Mouse (Mus musculus) small intestine, adult 2 months (tissue): ENCODE measurements at regions not wholly inside any gene's neighbourhood (a gene's known extent, or its start where the extent isn't known, plus 50 kb on each side); places are given as distances from the start of the nearest gene placed in this dataset.

Experiments used
- CTCF ChIP-seq: fragments of 200-500 bp; IDR thresholded peaks from 2 replicates; pipeline ENCODE4 v1.5.1; 2012; ENCODE audit warnings: low read depth, mild to moderate bottlenecking, control low read depth, inconsistent platforms, low read length, moderate library complexity, mixed read lengths; ENCODE audit not compliant: insufficient replicate concordance, insufficient read length; ENCODE audit errors: extremely low read depth
- POLR2A ChIP-seq: fragments of 200-500 bp; IDR thresholded peaks from 2 replicates; pipeline ENCODE4 v1.6.1; 2012; ENCODE audit warnings: low read depth, mild to moderate bottlenecking, control low read depth, inconsistent platforms, low read length, moderate library complexity

DNA sequence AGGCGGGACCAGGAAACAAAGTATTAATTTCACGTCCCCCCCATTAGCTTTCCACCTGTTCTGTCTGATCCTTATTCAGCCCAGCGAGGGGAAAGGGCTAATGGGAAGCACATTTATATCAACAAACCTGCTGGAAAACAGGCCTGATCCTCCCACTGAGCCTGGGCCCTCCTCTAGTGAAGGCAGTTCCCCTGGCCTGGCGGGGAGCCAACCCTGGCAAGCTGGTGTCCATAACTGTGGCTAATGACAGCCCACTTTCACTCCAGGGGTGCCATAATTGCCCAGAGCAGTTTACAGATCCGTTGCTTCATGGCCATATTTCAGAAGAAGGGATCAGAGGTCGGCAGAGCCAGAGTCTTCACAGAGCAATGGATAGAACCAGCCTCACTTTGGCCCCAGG is 301.2 kb upstream of the 1700056E22Rik start:
- TF ChIP-seq CTCF (no peak), POLR2A (no peak)
